Mouse (Mus musculus) heart, embryonic 13.5 days (tissue): ENCODE measurements around the gene Isoc2a. TPM values are rescaled to one million over a fixed set of nuclear protein-coding genes. Genes with fewer than 3 reads are reported as not detected.

Experiments
- ATAC-seq: fragments of 200-750 bp; cut with Nextera tagmentation; 2 replicates; pipeline ENCODE4 v1.8.0; 2017; ENCODE audit warnings: moderate TSS enrichment; ENCODE audit not compliant: insufficient number of reproducible peaks, low FRiP score, low TSS enrichment; ENCODE audit errors: extremely low read depth
- H3K27ac ChIP-seq: fragments of 300-500 bp; sonication (generic); replicated peaks from 2 replicates; pipeline ENCODE4 v1.5.1; 2015; ENCODE audit warnings: moderate library complexity, mild to moderate bottlenecking, inconsistent platforms
- H3K27me3 ChIP-seq: fragments of 300-500 bp; sonication (generic); replicated peaks from 2 replicates; pipeline ENCODE4 v1.6.1; 2015; ENCODE audit warnings: mild to moderate bottlenecking, inconsistent platforms
- H3K36me3 ChIP-seq: fragments of 300-500 bp; sonication (generic); 2 replicates; pipeline ENCODE4 v1.6.1; 2015; ENCODE audit warnings: mild to moderate bottlenecking, inconsistent platforms
- H3K4me1 ChIP-seq: fragments of 300-500 bp; sonication (generic); 2 replicates; pipeline ENCODE4 v1.6.1; 2015; ENCODE audit warnings: inconsistent platforms
- H3K4me2 ChIP-seq: fragments of 300-500 bp; sonication (generic); 2 replicates; pipeline ENCODE4 v1.6.1; 2015; ENCODE audit warnings: inconsistent platforms, mild to moderate bottlenecking, moderate library complexity
- H3K4me3 ChIP-seq: fragments of 300-500 bp; sonication (generic); 2 replicates; pipeline ENCODE4 v1.5.1; 2015; ENCODE audit warnings: moderate library complexity, mild to moderate bottlenecking, inconsistent platforms
- H3K9ac ChIP-seq: fragments of 300-500 bp; sonication (generic); 2 replicates; pipeline ENCODE4 v1.6.1; 2015; ENCODE audit warnings: inconsistent platforms, mild to moderate bottlenecking, moderate library complexity
- H3K9me3 ChIP-seq: fragments of 300-500 bp; sonication (generic); 2 replicates; pipeline ENCODE4 v1.6.1; 2016; ENCODE audit warnings: inconsistent platforms
- WGBS: fragments of 180-500 bp; shearing (Covaris S2); methylation state at CpG from one replicate; pipeline ENCODE4 v1.1.7; 2015; ENCODE audit warnings: mixed read lengths; 5-methylcytosine and 5-hydroxymethylcytosine counted together
- polyA plus RNA-seq: library from polyadenylated mRNA; unstranded; fragments of >200 nt; fragmentation: Nextera tagmentation; extraction: Ambion mirVana; gene quantifications from 2 replicates; pipeline ENCODE4 v1.2.1, GENCODE M21; 2015

Gene Isoc2a
- polyA plus RNA-seq = 1.4 TPM in 2 replicates

- ATAC-seq = peak; percentile 98
- Histone ChIP-seq H3K4me2 (peak within 1 kb of the TSS; percentile 94), H3K36me3 (peaks cover under 1% of the 10 kb centered on the region; the same call in 1 of the 2 replicates), H3K4me1 (peaks cover 17% of the 10 kb centered on the region), H3K27ac (peak within 1 kb of the TSS; percentile 53; the same call in 1 of the 2 replicates), H3K4me3 (peak within 1 kb of the TSS; percentile 69), H3K27me3 (no peaks in the 10 kb centered on the region), H3K9ac (peak within 1 kb of the TSS; percentile 82), H3K9me3 (0 out of 2 replicates have a peak, but pooled peaks cover under 1% of the 10 kb centered on the region)
- under 1% methylated on average over 22 of the region's 22 CpGs for WGBS
These were observed at the start of gene Isoc2a for GRCm38 (mm10) chr7:4876753-4877221. Gene Isoc2a, plus strand, starts transcription at chr7:4877153.

DNA sequence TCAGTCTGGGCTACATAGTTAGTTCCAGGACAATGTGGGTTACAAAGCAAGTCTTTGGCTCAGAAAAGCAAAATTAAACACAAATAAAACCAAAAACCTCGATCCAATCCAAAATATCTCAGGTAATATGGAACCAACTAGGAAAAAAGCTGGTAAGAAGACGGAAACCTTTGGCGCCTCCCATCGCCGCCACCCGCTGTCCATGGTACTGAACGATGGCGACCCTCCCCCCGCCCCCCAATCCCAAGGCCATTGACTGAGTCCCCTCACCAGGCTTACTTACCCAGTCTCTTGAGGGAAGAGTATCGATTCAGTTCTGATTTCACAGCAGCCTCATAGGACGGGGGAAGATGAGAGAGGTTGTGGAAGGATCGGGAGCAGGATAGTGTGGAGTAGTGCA is 46.5 kb upstream of the Isoc2a start:
- Histone ChIP-seq H3K4me3 (no peak overlapping the region), H3K27me3 (peaks cover 84% of the 10 kb centered on the region), H3K27ac (no peak overlapping the region), H3K9ac (no peak overlapping the region), H3K36me3 (no peaks in the 10 kb centered on the region), H3K4me2 (no peak overlapping the region), H3K4me1 (no peaks in the 10 kb centered on the region), H3K9me3 (no peaks in the 10 kb centered on the region)
- no peak for ATAC-seq
- 4% methylated on average over 12 of the region's 12 CpGs for WGBS

GRCm38 (mm10) chr7:4835631-4836327 is 41.2 kb upstream of the Isoc2a start:
- Histone ChIP-seq H3K4me3 (peak overlapping the region; percentile 58), H3K9me3 (no peaks in the 10 kb centered on the region), H3K4me2 (peak overlapping the region; percentile 84), H3K4me1 (peaks cover 12% of the 10 kb centered on the region), H3K27me3 (peaks cover 97% of the 10 kb centered on the region), H3K36me3 (no peaks in the 10 kb centered on the region), H3K27ac (no peak overlapping the region), H3K9ac (peak overlapping the region; percentile 74)
- 3% methylated on average over 34 of the region's 34 CpGs for WGBS
- no peak for ATAC-seq

DNA sequence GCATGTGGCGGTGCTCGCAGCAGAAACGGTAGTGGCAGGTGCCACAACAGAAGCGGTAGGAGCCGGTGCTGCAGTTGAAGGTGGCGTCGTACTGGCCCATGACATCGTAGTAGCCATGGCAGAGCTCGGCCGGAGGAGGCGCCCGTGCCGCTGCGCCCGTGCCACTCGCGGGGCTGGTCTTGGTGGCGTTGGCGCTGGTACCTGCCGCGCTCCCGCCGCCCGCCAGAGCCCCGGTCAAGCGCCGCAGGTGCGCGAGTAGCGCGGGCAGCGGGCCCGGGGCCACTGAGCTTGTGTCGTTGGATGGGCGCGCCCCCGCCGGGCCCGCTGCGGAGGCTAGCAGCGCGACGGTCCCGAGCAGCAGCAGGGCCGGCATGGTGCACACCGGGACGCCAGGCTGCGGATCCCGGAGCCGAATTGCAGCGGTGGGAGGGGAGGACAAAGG is 40.6 kb upstream of the Isoc2a start:
- Histone ChIP-seq H3K27ac (no peak overlapping the region), H3K9ac (peak overlapping the region; percentile 74), H3K4me1 (peaks cover 12% of the 10 kb centered on the region), H3K4me2 (peak overlapping the region; percentile 84), H3K36me3 (no peaks in the 10 kb centered on the region), H3K27me3 (peaks cover 97% of the 10 kb centered on the region), H3K9me3 (no peaks in the 10 kb centered on the region), H3K4me3 (peak overlapping the region; percentile 58)
- under 1% methylated on average over 51 of the region's 51 CpGs for WGBS
- no peak for ATAC-seq

- Histone ChIP-seq H3K4me2 (no peak overlapping the region), H3K4me3 (no peak overlapping the region), H3K27me3 (peaks cover 97% of the 10 kb centered on the region), H3K36me3 (no peaks in the 10 kb centered on the region), H3K9me3 (no peaks in the 10 kb centered on the region), H3K27ac (no peak overlapping the region), H3K9ac (no peak overlapping the region), H3K4me1 (peaks cover 19% of the 10 kb centered on the region)
- WGBS = 0% methylated on average over 1 of the region's 1 CpGs
- ATAC-seq = no peak
These were observed 39.3 kb upstream of the Isoc2a start for GRCm38 (mm10) chr7:4837639-4838038.

DNA sequence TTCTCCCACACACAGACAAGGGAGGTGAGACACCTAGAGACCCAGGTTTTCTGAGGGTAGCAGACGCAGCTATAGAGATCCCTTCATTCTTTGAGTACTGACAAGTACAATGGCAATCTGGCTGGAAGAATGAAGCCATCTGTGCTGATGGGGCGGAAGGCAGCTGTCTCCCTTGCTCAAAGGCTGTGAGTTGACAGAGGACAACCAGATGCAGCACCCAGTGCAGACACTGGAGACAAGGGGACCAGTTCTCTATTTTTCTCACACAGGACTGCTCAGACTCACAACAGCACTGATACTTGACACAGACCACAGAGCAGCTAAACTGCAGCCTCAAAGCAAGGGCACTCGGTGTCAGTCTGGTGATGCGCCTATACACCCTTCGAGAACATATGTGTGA is 34.9 kb upstream of the Isoc2a start:
- Histone ChIP-seq H3K36me3 (no peaks in the 10 kb centered on the region), H3K4me1 (peaks cover 33% of the 10 kb centered on the region), H3K4me3 (no peak overlapping the region), H3K4me2 (no peak overlapping the region), H3K9ac (peak overlapping the region; percentile 33; the same call in 1 of the 2 replicates), H3K27me3 (peaks cover 100% of the 10 kb centered on the region), H3K27ac (no peak overlapping the region), H3K9me3 (peaks cover 7% of the 10 kb centered on the region; the same call in 1 of the 2 replicates)
- no peak for ATAC-seq
- 52% methylated on average over 5 of the region's 5 CpGs for WGBS

DNA sequence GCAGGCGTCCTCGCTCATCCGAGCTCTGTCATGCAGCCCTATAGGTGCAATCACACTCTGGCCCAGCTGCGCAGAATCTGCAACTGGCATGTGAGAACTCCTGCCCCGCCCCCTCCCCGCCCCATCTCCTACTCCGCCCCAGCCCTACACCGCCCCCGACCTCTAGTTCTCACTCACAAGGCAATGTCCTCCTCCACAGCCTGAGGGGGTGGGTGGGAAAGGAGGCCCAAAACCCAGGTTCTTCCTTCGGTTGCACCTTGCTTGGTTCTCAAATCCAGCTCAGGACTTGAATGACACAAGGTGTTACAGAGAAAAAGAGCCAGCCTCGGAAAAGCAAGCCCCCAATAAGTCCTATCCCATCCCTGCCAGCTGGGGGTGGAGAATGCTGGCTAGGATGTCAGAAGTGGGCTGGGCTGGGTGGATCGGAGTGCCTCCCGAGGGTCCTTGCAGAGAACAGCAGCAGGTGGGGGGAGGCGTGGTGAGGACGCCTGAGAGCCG is 34.3 kb upstream of the Isoc2a start:
- Histone ChIP-seq H3K9ac (peak overlapping the region; percentile 33; the same call in 1 of the 2 replicates), H3K36me3 (no peaks in the 10 kb centered on the region), H3K27me3 (peaks cover 100% of the 10 kb centered on the region), H3K4me3 (peak overlapping the region; percentile 27), H3K9me3 (peaks cover 9% of the 10 kb centered on the region; the same call in 1 of the 2 replicates), H3K27ac (no peak overlapping the region), H3K4me1 (peaks cover 32% of the 10 kb centered on the region), H3K4me2 (peak overlapping the region; percentile 73)
- ATAC-seq = no peak; the same call in 1 of the 2 replicates
- 2% methylated on average over 16 of the region's 16 CpGs for WGBS

DNA sequence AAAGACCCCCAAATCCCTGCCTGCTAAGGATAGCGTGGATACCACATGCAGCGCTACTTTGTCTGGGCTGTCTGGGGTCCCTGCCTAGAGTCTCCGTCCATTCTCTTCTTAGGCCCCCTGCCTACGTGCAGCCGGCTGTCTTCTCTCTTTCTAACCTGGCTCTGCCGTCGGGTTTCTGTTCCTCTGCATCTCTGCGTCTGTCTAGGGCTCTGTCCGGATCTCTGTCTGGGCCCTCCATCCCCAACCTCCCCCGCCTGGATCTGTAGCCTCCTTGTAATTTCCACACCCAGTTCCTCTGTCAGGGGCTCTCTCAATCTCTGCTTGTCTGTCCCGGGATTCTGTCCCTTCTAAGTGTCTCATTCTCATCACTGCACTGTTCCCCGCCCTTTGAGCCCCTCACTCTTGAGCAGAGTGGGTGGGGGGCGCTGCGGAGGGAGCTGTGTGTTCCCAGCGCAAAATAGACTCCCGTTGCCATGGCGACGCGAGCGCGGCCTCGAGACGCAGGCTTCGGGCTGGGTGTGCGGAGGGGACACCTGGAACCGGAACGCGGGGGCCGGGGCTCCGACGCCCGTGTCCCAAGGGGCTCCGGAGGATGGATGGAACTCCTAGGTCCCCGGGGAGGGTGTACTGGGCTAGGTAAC is 33.2 kb upstream of the Isoc2a start:
- ATAC-seq = no peak
- 2% methylated on average over 34 of the region's 34 CpGs for WGBS
- H3K4me1 ChIP-seq = peaks cover 28% of the 10 kb centered on the region
- H3K4me2 ChIP-seq = peak overlapping the region; percentile 73
- H3K9ac ChIP-seq = no peak overlapping the region; the same call in 1 of the 2 replicates
- peaks cover 98% of the 10 kb centered on the region for H3K27me3 ChIP-seq
- H3K36me3 ChIP-seq = no peaks in the 10 kb centered on the region
- peaks cover 9% of the 10 kb centered on the region; the same call in 1 of the 2 replicates for H3K9me3 ChIP-seq
- H3K27ac ChIP-seq = no peak overlapping the region
- H3K4me3 ChIP-seq = peak overlapping the region; percentile 48

GRCm38 (mm10) chr7:4844245-4844916 is 32.6 kb upstream of the Isoc2a start, which contains the start of gene Shisa7:
Gene Shisa7, minus strand, starts transcription at chr7:4844696.
- Histone ChIP-seq H3K4me3 (peak within 1 kb of the TSS; percentile 48), H3K9ac (peak within 1 kb of the TSS; percentile 55), H3K4me2 (peak within 1 kb of the TSS; percentile 73), H3K36me3 (no peaks in the 10 kb centered on the region), H3K9me3 (peaks cover 9% of the 10 kb centered on the region; the same call in 1 of the 2 replicates), H3K27me3 (peaks cover 98% of the 10 kb centered on the region), H3K27ac (no peak within 1 kb of the TSS), H3K4me1 (peaks cover 28% of the 10 kb centered on the region)
- WGBS = 1% methylated on average over 41 of the region's 41 CpGs
- ATAC-seq = no peak

DNA sequence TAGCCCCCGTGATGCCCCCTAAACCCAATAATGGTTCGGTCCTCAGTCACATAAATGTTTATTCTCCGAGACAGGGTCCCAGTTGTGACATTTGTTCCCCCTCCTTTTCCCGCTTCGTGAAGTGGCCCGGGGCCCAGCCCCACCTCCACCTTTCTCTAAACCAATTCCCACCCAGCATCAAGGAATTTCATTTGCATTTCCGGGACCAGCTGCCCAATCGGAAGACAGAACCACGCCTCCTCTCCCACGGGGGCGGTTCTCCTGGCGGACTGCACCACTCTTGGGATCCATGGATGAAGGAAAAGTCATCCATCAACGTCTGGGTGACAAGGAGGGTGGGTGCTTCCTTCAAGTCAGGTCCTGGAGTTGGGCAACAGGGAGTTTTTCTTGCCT is 32.0 kb upstream of the Isoc2a start:
- Histone ChIP-seq H3K4me1 (peaks cover 28% of the 10 kb centered on the region), H3K9ac (peak overlapping the region; percentile 55), H3K9me3 (peaks cover 9% of the 10 kb centered on the region; the same call in 1 of the 2 replicates), H3K36me3 (no peaks in the 10 kb centered on the region), H3K27ac (no peak overlapping the region), H3K4me3 (peak overlapping the region; percentile 48), H3K4me2 (peak overlapping the region; percentile 73), H3K27me3 (peaks cover 98% of the 10 kb centered on the region)
- ATAC-seq = no peak
- WGBS = under 1% methylated on average over 13 of the region's 13 CpGs

DNA sequence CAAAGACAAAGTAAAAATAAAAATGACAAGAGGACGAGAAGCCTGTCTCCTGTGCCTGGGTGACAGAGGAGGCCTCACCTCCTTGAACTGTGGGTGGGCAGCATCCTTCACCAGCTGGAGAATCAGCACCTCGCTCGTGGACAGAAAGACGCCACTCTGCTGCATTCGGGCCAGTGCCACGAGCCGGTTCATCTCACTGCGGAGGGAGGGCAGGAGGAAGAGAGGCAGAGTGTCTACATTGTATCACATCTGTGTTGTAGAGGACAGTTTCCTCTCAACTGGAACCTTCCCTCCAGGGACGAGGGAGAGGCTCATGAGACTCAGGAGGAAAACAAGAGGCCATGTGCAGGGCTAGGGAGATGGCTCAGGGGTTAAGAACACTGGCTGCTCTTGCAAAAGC is 27.6 kb upstream of the Isoc2a start:
- H3K36me3 ChIP-seq = no peaks in the 10 kb centered on the region
- H3K27me3 ChIP-seq = peaks cover 63% of the 10 kb centered on the region
- ATAC-seq = no peak
- H3K4me2 ChIP-seq = no peak overlapping the region
- H3K27ac ChIP-seq = no peak overlapping the region
- peaks cover 13% of the 10 kb centered on the region; the same call in 1 of the 2 replicates for H3K9me3 ChIP-seq
- H3K4me1 ChIP-seq = peaks cover 4% of the 10 kb centered on the region
- 36% methylated on average over 9 of the region's 9 CpGs for WGBS
- H3K9ac ChIP-seq = no peak overlapping the region
- no peak overlapping the region for H3K4me3 ChIP-seq
